Mouse (Mus musculus) retina, postnatal 7 days (tissue): ENCODE data around the gene Spock1.

Source experiments
- DNase-seq: peaks from one replicate; pipeline ENCODE4 v3.0.0-alpha.2; 2012; ENCODE audit warnings: low read depth, low spot score

Gene Spock1

DNA sequence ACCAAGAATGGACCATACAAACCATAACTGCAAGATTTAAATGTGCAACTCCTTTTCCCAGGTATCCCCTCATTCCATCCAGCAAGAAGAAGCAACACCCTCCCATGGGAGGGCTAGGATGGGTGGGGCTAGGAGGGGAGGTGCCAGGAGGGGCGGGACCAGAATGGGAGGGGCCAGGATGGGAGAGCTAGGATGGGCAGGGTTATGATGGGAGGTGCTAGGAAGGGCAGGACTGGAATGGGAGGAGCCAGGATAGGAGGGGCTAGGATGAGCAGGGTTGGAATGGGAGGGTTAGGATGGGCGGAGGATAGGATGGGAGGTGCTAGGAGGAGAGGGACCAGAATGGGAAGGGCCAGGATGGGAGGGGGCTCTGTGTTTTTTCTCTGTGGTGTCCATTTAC, 175.9 kb downstream of the Spock1 start:
- DNase-seq: no peak

- DNase-seq: no peak
These were observed 180.4 kb downstream of the Spock1 start for GRCm38 (mm10) chr13:57727716-57728115.

DNA sequence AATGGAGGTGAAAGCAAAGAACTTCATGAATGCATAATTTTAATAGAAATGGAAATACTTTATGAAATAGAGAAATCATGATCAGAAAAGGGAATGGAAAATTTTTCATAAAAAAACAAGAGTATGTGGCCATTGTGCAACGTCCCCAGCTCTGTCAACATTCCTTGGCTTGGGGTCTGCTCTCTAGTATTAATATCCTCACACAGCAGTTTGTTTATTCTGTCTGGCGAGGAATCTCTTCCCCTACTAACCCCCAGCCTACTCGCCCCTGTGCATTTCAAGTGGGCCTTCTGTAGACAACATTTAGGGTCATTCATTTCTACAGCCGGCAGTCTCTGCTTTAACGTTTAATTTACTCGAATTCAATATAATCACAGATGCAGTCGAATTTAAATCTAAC, 181.5 kb downstream of the Spock1 start:
- DNase-seq: no peak

GRCm38 (mm10) chr13:57722329-57722936, 185.7 kb downstream of the Spock1 start:
- DNase-seq: no peak

- DNase-seq: peak; percentile 28
These were observed 186.4 kb downstream of the Spock1 start for GRCm38 (mm10) chr13:57721524-57722279.

GRCm38 (mm10) chr13:57718087-57718486, 190.0 kb downstream of the Spock1 start:
- DNase-seq: no peak

- DNase-seq: no peak
These were observed 195.2 kb downstream of the Spock1 start for GRCm38 (mm10) chr13:57712910-57713309.

DNA sequence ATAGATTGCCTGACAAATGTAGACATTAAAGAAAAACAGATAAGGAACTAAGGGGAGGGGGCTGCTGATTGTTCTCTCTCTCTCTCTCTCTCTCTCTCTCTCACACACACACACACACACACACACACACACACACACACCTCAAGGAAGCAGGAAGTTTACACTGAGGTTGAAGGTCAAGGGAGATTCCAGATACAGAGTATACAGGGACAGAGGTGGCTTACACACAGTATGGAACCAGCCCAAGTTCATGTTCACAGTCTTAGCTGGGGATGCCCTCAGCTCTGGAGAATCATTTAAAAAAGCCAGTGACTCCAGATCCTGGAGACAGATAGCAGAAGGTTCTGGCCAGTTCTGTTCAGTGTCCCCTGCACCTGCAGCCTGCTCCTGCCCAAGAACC, 199.7 kb downstream of the Spock1 start:
- DNase-seq: no peak

- no peak for DNase-seq
These were observed 205.2 kb downstream of the Spock1 start for GRCm38 (mm10) chr13:57702966-57703365.

- DNase-seq: no peak
These were observed 211.4 kb downstream of the Spock1 start for GRCm38 (mm10) chr13:57696685-57697084.

- DNase-seq: no peak
These were observed 219.2 kb downstream of the Spock1 start for GRCm38 (mm10) chr13:57688926-57689325.

GRCm38 (mm10) chr13:57686437-57686836, 221.7 kb downstream of the Spock1 start:
- no peak for DNase-seq

GRCm38 (mm10) chr13:57685201-57685600, 222.9 kb downstream of the Spock1 start:
- DNase-seq: no peak

- DNase-seq: no peak
These were observed 228.5 kb downstream of the Spock1 start for GRCm38 (mm10) chr13:57679591-57679990.

- no peak for DNase-seq
These were observed 231.3 kb downstream of the Spock1 start for GRCm38 (mm10) chr13:57676820-57677219.

- no peak for DNase-seq
These were observed 234.7 kb downstream of the Spock1 start for GRCm38 (mm10) chr13:57673399-57673798.

DNA sequence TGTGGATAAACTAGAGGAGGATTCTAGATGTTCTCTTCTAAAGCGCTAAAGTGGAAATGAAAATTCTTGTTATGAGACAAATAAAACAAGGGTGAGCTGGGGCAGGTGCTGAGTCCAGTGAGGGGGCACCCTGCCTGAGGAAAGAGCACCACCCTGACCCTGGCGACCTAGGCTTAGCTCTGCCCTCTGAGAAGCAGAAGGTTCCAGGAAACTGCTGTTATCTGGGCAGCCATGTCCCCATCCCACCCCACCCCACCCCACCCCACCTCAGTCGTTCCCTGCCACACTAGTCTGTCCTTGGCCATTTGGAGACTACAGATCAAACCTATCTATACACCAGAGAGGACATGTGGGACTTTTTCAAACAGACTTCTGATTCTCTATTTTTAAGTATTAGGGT, 235.4 kb downstream of the Spock1 start:
- no peak for DNase-seq

GRCm38 (mm10) chr13:57671919-57672318, 236.2 kb downstream of the Spock1 start:
- DNase-seq: no peak

DNA sequence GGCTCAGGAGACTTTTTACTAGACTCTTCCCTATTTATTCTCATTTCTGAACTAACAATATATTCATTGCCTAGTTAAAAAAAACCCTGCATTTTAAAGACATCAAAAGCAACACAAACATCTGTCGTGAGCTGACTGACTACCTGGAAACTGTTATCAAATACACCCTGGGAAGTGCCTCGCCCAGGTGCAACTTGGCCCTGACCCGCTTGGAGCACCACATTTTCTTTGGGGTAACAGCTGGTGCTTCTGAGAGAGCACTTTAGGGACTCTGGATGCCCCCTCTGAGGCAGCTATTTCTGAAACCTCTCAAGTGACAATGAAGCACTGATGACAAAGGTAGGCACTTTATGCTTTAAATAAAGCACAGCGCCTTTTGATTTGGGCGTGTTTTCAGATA, 236.8 kb downstream of the Spock1 start:
- no peak for DNase-seq

DNA sequence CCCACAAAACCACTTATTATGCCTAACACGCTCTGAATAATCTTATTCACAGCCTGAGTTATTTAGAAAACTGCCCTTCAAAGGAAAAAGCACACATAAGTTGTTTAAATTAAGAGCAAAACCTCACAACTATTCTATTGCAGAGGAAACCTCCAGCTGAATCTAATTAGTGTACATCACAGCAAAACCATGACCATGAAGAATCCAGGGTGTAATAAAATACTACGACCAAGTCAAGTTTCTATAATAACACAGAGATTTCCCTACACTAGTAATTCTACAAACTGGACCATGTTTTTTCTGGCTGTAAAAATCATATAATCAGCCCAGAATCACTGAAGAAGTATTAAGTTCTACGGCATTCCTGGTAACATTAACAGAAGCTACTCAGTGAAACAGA, 240.5 kb downstream of the Spock1 start:
- DNase-seq: no peak

GRCm38 (mm10) chr13:57666173-57666842, 241.8 kb downstream of the Spock1 start:
- no peak for DNase-seq

- no peak for DNase-seq
These were observed 245.6 kb downstream of the Spock1 start for GRCm38 (mm10) chr13:57662554-57662953.

- DNase-seq: no peak
These were observed 247.6 kb downstream of the Spock1 start for GRCm38 (mm10) chr13:57660523-57660922.
